Mouse (Mus musculus) cerebellum, adult 2 months (tissue): ENCODE results near the gene Tsn. TPM values are rescaled to one million over a fixed set of nuclear protein-coding genes. Genes with fewer than 3 reads are reported as not detected.

Experiments used
- DNase-seq, 2 experiments: peaks; one replicate each; pipeline ENCODE4 v3.0.0; 2021
- H3K27ac ChIP-seq: fragments of 200-500 bp; 2 replicates; pipeline ENCODE4 v1.5.1; 2012; ENCODE audit warnings: low read length, control low read depth, inconsistent platforms; ENCODE audit not compliant: insufficient read depth
- H3K27me3 ChIP-seq: fragments of 200-500 bp; 2 replicates; pipeline ENCODE4 v1.6.1; 2012; ENCODE audit warnings: inconsistent platforms, mild to moderate bottlenecking, low read length, moderate library complexity; ENCODE audit not compliant: control insufficient read depth, insufficient read depth
- H3K4me1 ChIP-seq: fragments of 200-500 bp; 2 replicates; pipeline ENCODE4 v1.6.1; 2011; ENCODE audit warnings: low read length; ENCODE audit not compliant: control insufficient read depth, insufficient read depth
- H3K4me3 ChIP-seq: fragments of 200-500 bp; replicated peaks from 2 replicates; pipeline ENCODE3; 2011; ENCODE audit warnings: mild to moderate bottlenecking, low read depth, low read length, control low read depth; ENCODE audit not compliant: insufficient read depth
- CTCF ChIP-seq: fragments of 200-500 bp; IDR thresholded peaks from 2 replicates; pipeline ENCODE4 v1.5.1; 2011; ENCODE audit warnings: low read depth, mild to moderate bottlenecking, control low read depth, low read length, moderate library complexity, borderline replicate concordance; ENCODE audit not compliant: insufficient read depth
- POLR2A ChIP-seq: fragments of 200-500 bp; IDR thresholded peaks from 2 replicates; pipeline ENCODE4 v1.6.1; 2011; ENCODE audit warnings: low read length, control low read depth, borderline replicate concordance; ENCODE audit not compliant: insufficient read depth
- WGBS: fragments of 180-500 bp; shearing (Covaris S2); methylation state at CpG from one replicate; pipeline ENCODE4 v1.1.7; 2018; 5-methylcytosine and 5-hydroxymethylcytosine counted together
- polyA plus RNA-seq: library from polyadenylated mRNA; depleted of rRNA; stranded (reverse); fragments of >200 nt; gene quantifications from 2 replicates; pipeline ENCODE4 v1.2.3, GENCODE M21; 2012

The Tsn gene
- polyA plus RNA-seq, 1 experiment, result 105 TPM

DNA sequence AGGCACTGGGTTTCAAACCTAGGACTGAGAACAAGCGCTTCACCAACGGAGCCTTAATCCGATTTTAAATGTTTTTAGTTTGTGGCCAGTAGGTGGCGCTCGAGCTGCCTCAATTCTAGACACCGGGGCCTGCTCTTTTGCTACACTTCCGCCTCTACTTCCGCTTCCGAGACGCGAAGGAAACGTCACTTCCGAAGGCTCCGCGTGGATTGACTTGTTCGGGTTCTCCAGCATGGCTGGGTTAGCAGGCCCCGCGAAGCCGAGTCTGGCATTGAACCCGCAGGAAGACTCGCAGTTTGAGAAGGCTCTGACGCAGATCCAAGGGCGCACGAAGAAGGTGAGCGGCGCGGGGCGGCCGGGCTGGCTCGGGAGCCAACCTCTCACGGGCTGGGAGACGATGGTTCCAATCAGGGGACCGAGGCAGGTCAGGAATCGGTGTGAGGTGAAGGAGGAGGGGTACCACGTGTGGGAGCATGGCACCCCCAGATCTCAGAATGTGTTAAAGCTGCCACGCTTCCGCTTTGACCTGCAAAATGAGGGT, 10.2 kb upstream of the Tsn start, which contains the start of gene Nifk:
Nifk (plus strand) TSS at position 179 of the 541 bp plus-strand sequence.
- Histone ChIP-seq H3K27ac (0 out of 2 replicates have a peak within 1 kb of the TSS, but pooled peaks have one; percentile 14), H3K4me1 (peaks cover 4% of the 10 kb centered on the region), H3K4me3 (peak within 1 kb of the TSS; percentile 93), H3K27me3 (no peaks in the 10 kb centered on the region)
- TF ChIP-seq CTCF, result peak; percentile 69
- peak; percentile 48; the same call in 1 of the 2 replicates for TF ChIP-seq POLR2A
- under 1% methylated on average over 37 of the region's 37 CpGs for WGBS
- peak; percentile 92 to 94 for DNase-seq

DNA sequence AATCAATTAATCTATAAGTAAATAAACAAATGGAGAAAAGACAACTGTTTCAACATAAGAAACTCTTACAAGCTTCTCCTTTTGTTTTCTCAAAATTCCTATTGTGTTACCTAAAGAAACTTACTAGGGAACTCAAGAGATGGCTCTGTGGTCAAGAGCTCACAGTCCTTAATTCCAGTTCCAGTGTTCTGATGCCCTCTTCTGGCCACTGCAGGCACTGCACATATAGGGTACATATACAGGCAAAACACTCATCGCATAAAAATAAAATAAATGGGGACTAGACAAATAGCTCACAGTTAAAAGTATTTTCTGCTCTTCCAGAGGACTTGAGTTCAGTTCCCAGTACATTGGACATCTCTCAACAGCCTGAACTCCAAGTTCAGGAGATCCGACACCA, 9.2 kb upstream of the Tsn start:
- no peak overlapping the region for H3K4me3 ChIP-seq
- TF ChIP-seq CTCF (peak; percentile 15; the same call in 1 of the 2 replicates), POLR2A (no peak)
- DNase-seq, result peak; percentile 19 to 28
- H3K4me1 ChIP-seq, result peaks cover 4% of the 10 kb centered on the region
- H3K27ac ChIP-seq, result no peak overlapping the region
- 72% methylated on average over 2 of the region's 2 CpGs for WGBS
- no peaks in the 10 kb centered on the region for H3K27me3 ChIP-seq

DNA sequence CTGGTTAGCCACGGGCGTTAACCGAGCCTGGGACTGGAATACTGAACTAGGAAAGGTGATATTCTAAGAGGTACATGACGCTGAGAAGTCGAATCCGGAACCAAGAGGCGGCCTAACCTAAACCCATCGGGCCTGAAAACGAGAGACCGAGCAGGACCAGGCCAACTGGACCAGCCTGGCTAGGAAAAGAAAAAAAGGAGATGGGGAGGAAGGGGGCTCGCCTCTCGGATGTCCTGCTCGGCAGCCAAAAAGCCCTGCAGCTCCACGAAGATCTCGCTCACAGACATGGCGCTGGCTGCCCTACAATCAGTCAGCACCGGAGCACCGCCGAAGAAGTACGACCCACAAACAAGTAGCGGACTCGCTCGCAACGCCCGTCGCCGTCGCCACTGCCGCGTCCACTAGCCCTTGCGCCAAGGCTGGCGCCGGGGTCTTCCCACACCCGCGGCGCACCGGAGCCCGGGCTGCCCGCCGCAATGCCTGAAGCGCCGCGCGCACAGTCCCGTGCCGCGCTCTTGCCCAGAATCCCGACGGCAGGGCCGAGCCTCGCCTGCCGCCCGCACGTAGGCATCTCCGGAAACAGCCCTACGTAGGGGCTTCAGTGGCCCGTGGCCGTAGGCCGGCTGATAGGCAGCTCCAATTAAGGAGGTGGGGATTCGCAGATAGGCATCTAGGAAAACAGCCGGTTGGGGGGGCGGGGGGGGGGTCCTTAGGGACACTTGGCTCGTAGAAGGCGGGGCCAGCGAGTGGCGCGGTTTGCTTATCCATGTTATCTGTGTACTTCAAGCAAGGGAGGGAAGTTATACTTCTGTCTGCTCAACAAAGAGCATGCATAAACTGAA, 538 bp downstream of the Tsn start:
- under 1% methylated on average over 67 of the region's 67 CpGs for WGBS
- DNase-seq, result peak; percentile 89 to 93
- no peaks in the 10 kb centered on the region for H3K4me1 ChIP-seq
- H3K4me3 ChIP-seq, result peak overlapping the region; percentile 100
- peak overlapping the region; percentile 99 for H3K27ac ChIP-seq
- no peaks in the 10 kb centered on the region for H3K27me3 ChIP-seq
- TF ChIP-seq CTCF (no peak), POLR2A (peak; percentile 80)

DNA sequence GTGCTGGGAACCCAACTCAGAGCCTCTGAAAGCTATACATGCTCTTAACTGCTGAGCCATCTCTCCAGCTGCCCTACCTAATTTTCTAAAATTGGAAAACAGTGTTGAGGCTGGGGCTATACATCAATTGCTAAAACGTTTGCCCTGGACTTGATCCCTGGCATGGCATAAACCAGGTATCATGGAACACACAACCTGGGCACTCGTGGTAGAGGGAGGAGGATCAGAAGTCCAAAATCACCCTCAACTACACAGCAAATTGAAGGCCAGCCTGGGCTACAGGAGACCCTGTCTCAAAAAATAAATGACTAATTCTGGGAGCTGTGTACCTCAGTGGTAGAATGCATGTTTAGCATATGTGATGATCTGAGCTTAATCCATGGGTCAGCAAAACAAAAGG, 13.8 kb downstream of the Tsn start:
- H3K27me3 ChIP-seq, result no peaks in the 10 kb centered on the region
- H3K27ac ChIP-seq, result no peak overlapping the region
- H3K4me3 ChIP-seq, result no peak overlapping the region
- TF ChIP-seq CTCF (no peak), POLR2A (no peak)
- 98% methylated on average over 2 of the region's 2 CpGs for WGBS
- no peaks in the 10 kb centered on the region for H3K4me1 ChIP-seq
- DNase-seq, result no peak

DNA sequence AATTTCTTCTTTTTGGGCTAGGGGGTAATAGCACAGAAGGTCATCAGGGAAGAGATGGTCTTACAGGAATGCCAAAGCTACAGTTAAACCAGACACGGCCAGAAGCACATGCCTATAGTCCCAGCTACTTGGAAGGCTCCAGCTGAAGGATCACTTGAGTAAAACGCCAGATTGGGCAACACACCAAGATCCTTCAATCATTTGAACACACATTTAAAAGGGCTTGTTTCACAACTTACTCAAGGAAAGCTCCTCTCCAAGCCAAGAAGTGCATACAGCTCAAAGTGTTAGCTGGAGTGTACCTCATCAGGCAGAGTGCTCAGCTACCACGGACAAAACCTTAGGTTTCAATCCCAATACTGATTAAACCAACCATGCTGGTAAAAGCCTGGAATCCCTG, 14.9 kb downstream of the Tsn start:
- WGBS, result 68% methylated on average over 3 of the region's 3 CpGs
- H3K27me3 ChIP-seq, result no peaks in the 10 kb centered on the region
- no peaks in the 10 kb centered on the region for H3K4me1 ChIP-seq
- no peak overlapping the region for H3K27ac ChIP-seq
- TF ChIP-seq CTCF, result no peak
- TF ChIP-seq POLR2A, result no peak
- DNase-seq, result no peak
- H3K4me3 ChIP-seq, result no peak overlapping the region

DNA sequence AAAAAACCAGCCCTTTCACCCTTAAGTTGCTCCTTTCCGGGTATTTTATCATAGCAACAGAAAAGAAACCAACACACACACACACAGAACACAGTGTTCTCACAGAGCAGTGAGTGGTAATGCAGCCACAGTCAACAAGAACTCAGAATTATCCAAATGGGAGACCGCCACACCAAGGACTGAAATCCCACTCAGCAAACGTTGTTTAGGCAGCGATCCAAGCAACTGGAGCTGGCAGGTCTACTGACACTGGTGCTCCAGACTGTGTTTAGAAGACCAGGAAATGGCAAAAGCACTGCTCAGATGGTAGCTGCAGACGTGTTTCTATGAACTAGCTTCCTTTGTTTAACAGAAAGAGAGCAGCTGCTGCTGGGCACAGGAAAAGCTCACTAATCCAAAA, 16.7 kb downstream of the Tsn start:
- no peaks in the 10 kb centered on the region for H3K4me1 ChIP-seq
- TF ChIP-seq POLR2A (no peak), CTCF (no peak)
- no peak for DNase-seq
- WGBS, result 68% methylated on average over 5 of the region's 5 CpGs
- no peak overlapping the region for H3K4me3 ChIP-seq
- no peaks in the 10 kb centered on the region for H3K27me3 ChIP-seq
- 0 out of 2 replicates have a peak overlapping the region, but pooled peaks have one; percentile 13 for H3K27ac ChIP-seq

DNA sequence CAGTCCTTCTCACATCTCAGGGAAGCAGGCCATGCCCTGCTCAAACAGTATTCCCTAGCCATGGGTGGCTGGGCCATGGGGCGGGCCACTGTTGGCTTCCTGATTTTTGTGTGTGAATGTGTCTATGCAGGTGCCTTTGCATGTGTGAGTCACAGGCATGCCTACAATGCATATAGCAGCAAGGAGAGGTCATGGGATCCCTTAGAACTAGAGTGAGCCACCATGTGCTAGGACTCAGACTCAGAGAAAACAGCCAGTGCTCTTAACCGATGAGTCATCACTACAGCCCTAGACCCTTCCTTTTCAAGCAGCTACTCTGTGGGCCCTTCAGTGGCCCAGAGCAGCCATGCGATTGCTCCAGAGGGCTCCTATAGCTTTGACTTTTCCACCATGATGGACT, 17.3 kb downstream of the Tsn start:
- 97% methylated on average over 3 of the region's 3 CpGs for WGBS
- DNase-seq, result no peak

More for the DNA sequence above, 17.3 kb downstream of the Tsn start:
- H3K27me3 ChIP-seq, result no peaks in the 10 kb centered on the region
- TF ChIP-seq CTCF, result no peak
- TF ChIP-seq POLR2A, result no peak
- H3K4me1 ChIP-seq, result no peaks in the 10 kb centered on the region
- no peak overlapping the region for H3K4me3 ChIP-seq
- H3K27ac ChIP-seq, result no peak overlapping the region
